Mouse (Mus musculus) common myeloid progenitor, adult 5-6 weeks (primary cell): ENCODE data around the gene Prune1. TPM values are rescaled to one million over a fixed set of nuclear protein-coding genes. Genes with fewer than 3 reads are reported as not detected.

ENCODE experiments used
- ATAC-seq: replicated peaks from 2 replicates; pipeline ENCODE4 v1.8.0; 2016; ENCODE audit warnings: low read depth, mild to moderate bottlenecking, moderate TSS enrichment, inconsistent platforms; ENCODE audit not compliant: poor library complexity, severe bottlenecking
- total RNA-seq: library from RNA; stranded (forward); fragments of 200-1000, 187-1606 nt; gene quantifications from 2 replicates; pipeline ENCODE4 v1.2.3, GENCODE M21; 2017

The Prune1 gene
- total RNA-seq, 1 experiment from 2014 or later: 10.3 TPM

- no peak for ATAC-seq
These were observed 28.6 kb upstream of the Prune1 start for GRCm38 (mm10) chr3:95310496-95310895.

GRCm38 (mm10) chr3:95307100-95307499 lies 25.2 kb upstream of the Prune1 start, which contains the start of gene Anxa9:
Gene Anxa9 (minus strand): TSS chr3:95307176.
- no peak for ATAC-seq

GRCm38 (mm10) chr3:95306244-95306643 lies 24.4 kb upstream of the Prune1 start:
- no peak for ATAC-seq

DNA sequence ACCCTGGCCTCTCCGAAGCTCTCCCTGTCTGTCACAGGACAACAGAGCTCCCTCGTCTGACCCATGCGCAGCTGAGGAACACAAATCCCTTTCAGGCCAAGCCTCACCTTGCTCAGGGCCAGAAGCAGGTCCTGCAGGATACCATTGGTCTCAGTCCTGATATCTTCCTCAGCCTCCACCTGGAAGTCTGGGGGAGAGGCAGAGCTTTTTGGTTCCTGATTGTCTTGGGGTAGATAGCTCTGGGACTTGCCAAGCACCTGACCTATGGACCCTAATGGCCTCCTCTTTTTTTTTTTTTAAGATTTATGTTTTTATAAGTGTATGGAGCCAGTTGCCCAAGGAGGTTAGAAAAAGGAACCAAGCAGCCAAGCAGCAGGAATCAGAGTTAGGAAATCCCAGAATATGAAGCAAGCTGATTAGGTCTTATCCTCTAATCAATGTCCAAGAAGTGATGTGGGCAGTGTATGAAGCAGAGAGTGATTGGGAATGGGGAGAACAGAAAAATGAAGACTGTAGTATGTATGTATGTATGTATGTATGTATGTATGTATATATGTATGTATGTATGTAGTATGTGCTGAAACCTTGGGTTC lies 19.4 kb upstream of the Prune1 start:
- no peak for ATAC-seq

- ATAC-seq: no peak
These were observed 16.1 kb upstream of the Prune1 start for GRCm38 (mm10) chr3:95298018-95298417.

GRCm38 (mm10) chr3:95296103-95296469 lies 14.2 kb upstream of the Prune1 start:
- peak; percentile 23; the same call in 1 of the 2 replicates for ATAC-seq

DNA sequence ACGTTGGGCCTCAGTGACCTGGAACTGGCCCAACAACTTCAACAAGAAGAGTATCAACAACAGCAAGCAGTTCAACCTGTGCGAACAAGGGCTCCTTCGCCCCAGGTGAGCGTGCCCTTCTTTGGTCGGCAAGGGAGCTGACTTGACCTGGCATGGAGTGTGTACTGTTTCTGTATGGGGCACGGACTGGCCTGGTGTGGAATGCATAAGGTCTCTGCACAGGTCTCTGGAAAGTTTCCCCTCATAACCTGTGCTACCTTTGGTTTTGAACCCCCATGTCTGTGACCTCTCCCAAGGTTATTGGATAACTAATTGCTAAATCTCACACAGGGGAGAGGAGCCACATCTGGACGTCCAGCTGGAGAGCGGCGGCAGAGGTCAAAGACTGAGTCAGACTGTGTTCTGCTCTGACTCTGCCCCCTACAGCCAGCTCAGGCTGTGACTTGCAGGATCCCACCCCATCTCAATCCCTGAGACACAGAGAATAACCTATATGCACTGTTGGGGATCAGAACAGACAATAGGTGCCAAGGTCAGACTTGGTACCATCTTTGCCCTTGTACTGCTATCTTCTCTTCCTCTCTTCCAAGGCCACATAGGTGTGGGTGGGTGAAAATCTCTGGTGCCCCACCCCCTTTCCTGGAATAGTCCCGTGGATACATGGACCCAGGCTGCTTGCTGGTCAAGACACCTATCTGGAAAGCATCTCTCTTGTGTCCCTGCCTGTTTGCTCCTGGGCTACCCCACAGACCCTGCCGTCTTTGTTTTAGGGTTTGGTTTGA lies 13.6 kb upstream of the Prune1 start:
- ATAC-seq: no peak

DNA sequence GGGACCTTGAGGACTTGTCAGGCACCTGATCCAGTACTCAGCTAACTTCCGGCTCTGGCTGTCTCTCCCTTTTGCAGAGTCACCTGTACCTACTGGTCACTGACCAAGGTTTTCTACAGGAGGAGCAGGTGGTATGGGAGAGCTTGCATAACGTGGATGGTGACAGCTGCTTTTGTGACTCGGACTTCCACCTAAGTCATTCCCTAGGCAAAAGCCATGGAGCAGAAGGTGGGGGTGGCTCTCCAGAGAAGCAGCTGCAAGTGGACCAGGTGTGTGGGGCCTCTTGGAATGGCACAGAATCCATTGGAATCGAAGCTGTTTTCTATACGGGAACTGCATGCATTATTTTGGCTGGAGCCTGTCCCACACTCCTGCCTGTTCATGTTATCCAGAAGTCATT lies 12.8 kb upstream of the Prune1 start:
- no peak for ATAC-seq

GRCm38 (mm10) chr3:95294316-95294715 lies 12.4 kb upstream of the Prune1 start:
- ATAC-seq: peak; percentile 31

DNA sequence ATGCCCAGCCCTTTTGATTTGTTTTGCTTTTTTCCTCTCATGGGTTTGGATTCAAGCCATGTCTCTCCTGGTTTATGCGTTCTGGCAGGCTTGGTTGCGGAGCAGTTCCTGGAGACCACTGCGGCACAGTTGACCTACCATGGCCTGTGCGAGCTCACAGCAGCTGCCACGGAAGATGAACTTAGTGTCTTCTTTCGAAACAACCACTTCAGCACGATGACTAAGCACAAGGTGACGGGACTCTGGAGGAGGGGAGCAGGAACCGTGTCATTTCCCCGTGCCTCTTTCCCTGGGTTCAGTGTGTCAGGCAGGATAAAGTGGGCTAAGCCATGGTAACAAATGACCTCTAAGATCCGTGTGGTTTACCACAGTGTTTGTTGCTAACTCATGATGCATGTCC lies 11.7 kb upstream of the Prune1 start:
- peak; percentile 92 for ATAC-seq

DNA sequence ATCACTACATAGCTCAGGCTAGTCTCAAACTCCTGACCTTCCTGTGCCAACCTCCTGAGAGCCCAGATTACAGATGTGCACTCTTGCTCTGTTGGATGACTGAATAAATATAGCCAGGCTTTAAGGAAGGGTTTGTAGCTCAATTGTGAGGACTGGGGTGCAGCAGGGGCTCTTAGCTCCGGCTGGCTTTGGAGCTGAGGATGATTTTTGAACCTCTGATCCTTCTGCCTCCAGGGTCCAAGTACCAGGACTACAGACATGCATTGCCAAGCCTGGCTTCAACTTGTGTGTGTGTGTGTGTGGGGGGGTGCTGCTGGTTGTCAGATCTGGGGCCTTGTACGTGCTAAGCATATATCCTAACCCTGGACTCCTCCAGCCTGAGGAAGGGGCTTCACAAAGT lies 11.0 kb upstream of the Prune1 start:
- no peak for ATAC-seq

- ATAC-seq: no peak
These were observed 9.2 kb upstream of the Prune1 start for GRCm38 (mm10) chr3:95291041-95291440.

DNA sequence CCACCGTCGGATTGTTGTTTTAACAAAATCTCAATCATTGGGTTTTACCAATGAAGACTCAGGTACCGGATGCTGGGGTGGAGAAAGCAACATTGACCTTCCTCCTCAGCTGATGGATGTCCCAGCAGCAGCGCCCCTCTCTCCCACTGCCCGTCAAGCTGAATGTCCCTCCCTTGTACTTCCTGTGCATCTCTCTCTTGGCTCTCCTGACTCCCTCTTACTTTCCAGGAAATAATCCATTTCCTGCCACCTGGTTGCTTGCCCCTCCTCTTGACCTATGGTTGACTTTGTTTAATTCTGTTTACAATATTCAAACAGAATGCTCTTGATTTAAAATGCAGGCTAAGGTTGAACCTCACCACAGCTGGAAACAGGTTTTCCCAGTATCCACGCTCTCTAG lies 8.3 kb upstream of the Prune1 start:
- no peak for ATAC-seq

GRCm38 (mm10) chr3:95289419-95289818 lies 7.5 kb upstream of the Prune1 start:
- no peak for ATAC-seq

GRCm38 (mm10) chr3:95287541-95287940 lies 5.7 kb upstream of the Prune1 start:
- no peak for ATAC-seq

DNA sequence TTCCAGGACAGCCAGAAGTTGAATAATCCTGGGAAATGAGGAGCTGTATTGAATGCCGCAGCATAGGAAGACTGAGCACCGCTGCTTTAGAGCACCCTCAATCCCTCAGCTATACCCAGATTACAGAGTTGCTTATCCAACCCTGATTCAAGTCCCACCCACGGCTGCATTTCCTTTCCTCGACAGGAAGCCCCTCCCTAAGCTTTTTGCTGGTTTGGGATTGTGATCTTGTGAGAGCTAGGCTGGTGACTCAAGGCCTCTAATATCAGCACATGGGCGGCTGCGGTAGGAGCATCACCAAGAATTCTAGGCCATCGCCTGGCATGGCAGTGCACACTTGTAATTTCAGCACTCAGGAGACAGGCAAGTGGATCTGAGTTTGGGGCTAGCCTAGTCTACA lies 4.6 kb upstream of the Prune1 start:
- ATAC-seq: no peak

DNA sequence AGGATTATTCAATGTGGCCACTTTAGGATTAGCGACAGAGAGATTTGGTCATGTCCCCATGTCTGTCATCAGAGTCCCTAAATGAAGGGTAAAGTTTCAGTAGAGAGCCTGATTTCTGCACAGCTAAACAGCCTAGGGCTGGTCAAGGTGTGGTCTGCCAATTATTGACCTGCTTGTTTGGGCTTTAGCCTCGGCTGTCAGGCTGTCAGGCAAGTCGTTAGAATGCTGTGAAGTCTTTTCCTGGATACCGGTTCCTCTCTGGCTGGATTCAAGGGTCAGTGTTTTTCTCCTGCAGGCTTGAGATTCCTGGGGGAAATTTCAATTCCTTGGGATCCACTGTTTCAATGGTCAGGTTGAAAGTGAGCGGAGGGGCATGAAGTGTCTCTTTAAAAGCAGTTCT lies 4.1 kb upstream of the Prune1 start:
- ATAC-seq: no peak

GRCm38 (mm10) chr3:95285390-95285789 lies 3.5 kb upstream of the Prune1 start:
- no peak for ATAC-seq

GRCm38 (mm10) chr3:95284501-95285281 lies 2.8 kb upstream of the Prune1 start:
- no peak for ATAC-seq

- no peak for ATAC-seq
These were observed 2.2 kb upstream of the Prune1 start for GRCm38 (mm10) chr3:95284062-95284461.

- ATAC-seq: no peak
These were observed 1.7 kb upstream of the Prune1 start for GRCm38 (mm10) chr3:95283589-95283941.
